Mouse (Mus musculus) gastrocnemius, adult 18-20 months (tissue): ENCODE results near the gene Gm17364. TPM values are rescaled to one million over a fixed set of nuclear protein-coding genes. Genes with fewer than 3 reads are reported as not detected.
"Not testable (repeated sequence)": the region's sequence is repeated elsewhere in the genome, so short reads cannot be mapped to it uniquely, and the experiment has no call there.

Experiments used
- DNase-seq: peaks from one replicate; pipeline ENCODE4 v3.0.0; 2021; ENCODE audit warnings: low spot score
- long read RNA-seq, 2 experiments: library from polyadenylated mRNA; stranded (forward); transcript quantifications; one replicate each; pipeline ENCODE4 v2.0.0; 2021
- total RNA-seq, 2 experiments: library from RNA; stranded (reverse); gene quantifications; 2 replicates each; pipeline ENCODE4 v1.2.3; 2021

Gene Gm17364
- total RNA-seq, result not detected
- long read RNA-seq, experiment 1, partial matches to known transcripts, result 0 of 1 reads
- long read RNA-seq, experiment 1, other reads (novel, unspliced or antisense), result 1 of 1 reads
- long read RNA-seq, experiment 2, partial matches to known transcripts, result 0 of 1 reads
- long read RNA-seq, experiment 2, other reads (novel, unspliced or antisense), result 1 of 1 reads

- no peak for DNase-seq
Observed at GRCm38 (mm10) chr13:41273927-41274650, at the start of gene Gm17364. Gm17364 (minus strand) TSS chr13:41273977.

- no peak for DNase-seq
Observed at GRCm38 (mm10) chr13:41321433-41321832, 47.7 kb upstream of the Gm17364 start.

GRCm38 (mm10) chr13:41320749-41321148, 47.0 kb upstream of the Gm17364 start:
- no peak for DNase-seq

GRCm38 (mm10) chr13:41302716-41303115, 28.9 kb upstream of the Gm17364 start:
- DNase-seq, result peak; percentile 83

- no peak for DNase-seq
Observed at GRCm38 (mm10) chr13:41300037-41300436, 26.3 kb upstream of the Gm17364 start.

GRCm38 (mm10) chr13:41298996-41299395, 25.2 kb upstream of the Gm17364 start:
- DNase-seq, result no peak

- no peak for DNase-seq
Observed at GRCm38 (mm10) chr13:41298533-41298932, 24.8 kb upstream of the Gm17364 start.

GRCm38 (mm10) chr13:41296396-41296795, 22.6 kb upstream of the Gm17364 start:
- DNase-seq, result no peak

GRCm38 (mm10) chr13:41295886-41296285, 22.1 kb upstream of the Gm17364 start:
- peak; percentile 5 for DNase-seq

- DNase-seq, result no peak
Observed at GRCm38 (mm10) chr13:41293595-41293994, 19.8 kb upstream of the Gm17364 start.

GRCm38 (mm10) chr13:41291466-41291974, 17.7 kb upstream of the Gm17364 start:
- DNase-seq, result no peak

- DNase-seq, result no peak
Observed at GRCm38 (mm10) chr13:41286285-41286684, 12.5 kb upstream of the Gm17364 start.

GRCm38 (mm10) chr13:41285448-41285847, 11.7 kb upstream of the Gm17364 start:
- no peak for DNase-seq

DNA sequence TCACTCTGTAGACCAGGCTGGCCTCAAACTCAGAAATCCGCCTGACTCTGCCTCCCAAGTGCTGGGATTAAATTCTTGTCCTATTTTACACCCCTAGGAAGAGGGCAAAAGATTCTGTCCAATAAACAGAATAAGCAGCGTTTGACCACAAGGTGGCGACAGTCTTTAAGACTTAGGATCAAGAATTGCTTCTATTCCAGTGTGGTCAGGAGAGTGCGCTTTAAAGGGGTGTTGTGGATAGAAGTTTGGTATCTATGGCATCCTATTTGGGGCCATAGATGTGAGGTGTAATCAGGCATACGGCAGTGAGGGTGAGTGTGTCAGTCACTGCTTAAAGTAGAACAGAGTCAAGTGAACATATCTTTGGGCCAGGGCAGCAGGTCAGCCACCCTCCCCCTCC, 9.5 kb upstream of the Gm17364 start:
- DNase-seq, result peak; percentile 75

- DNase-seq, result no peak
Observed at GRCm38 (mm10) chr13:41280696-41281095, 6.9 kb upstream of the Gm17364 start.

GRCm38 (mm10) chr13:41267827-41268408, 5.9 kb downstream of the Gm17364 start:
- no peak for DNase-seq

GRCm38 (mm10) chr13:41263304-41264006, 10.3 kb downstream of the Gm17364 start:
- no peak for DNase-seq

GRCm38 (mm10) chr13:41261617-41262016, 12.2 kb downstream of the Gm17364 start:
- not testable (repeated sequence) for DNase-seq

- no peak for DNase-seq
Observed at GRCm38 (mm10) chr13:41257851-41258250, 15.9 kb downstream of the Gm17364 start.

DNA sequence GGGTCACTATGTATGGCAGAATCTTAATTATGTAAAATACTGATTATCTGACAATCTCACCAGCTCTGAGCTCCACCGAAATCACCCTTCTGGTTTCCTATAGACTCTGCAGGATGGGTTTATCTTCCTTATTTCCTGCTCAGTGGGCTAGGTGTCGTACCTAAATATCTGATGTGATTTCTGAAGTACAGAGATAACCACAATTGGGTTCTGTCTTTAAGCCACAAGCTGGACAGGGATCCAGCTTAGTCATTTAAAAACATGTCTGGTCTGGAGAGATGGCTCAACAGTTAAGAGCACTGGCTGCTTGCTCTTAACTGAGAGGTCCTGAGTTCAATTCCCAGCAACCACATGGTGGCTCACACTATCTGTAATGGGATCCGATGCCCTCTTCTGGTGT, 16.8 kb downstream of the Gm17364 start:
- no peak for DNase-seq

- DNase-seq, result no peak
Observed at GRCm38 (mm10) chr13:41256126-41256525, 17.7 kb downstream of the Gm17364 start.

GRCm38 (mm10) chr13:41252736-41253135, 21.0 kb downstream of the Gm17364 start:
- DNase-seq, result no peak
